Mouse (Mus musculus): ENCODE measurements at regions not wholly inside any gene's neighbourhood (a gene's known extent, or its start where the extent isn't known, plus 50 kb on each side); places are given as distances from the start of the nearest gene placed in this dataset.
A peak's percentile ranks its signal among the peaks of the same experiment; 100 is the strongest.

DNA sequence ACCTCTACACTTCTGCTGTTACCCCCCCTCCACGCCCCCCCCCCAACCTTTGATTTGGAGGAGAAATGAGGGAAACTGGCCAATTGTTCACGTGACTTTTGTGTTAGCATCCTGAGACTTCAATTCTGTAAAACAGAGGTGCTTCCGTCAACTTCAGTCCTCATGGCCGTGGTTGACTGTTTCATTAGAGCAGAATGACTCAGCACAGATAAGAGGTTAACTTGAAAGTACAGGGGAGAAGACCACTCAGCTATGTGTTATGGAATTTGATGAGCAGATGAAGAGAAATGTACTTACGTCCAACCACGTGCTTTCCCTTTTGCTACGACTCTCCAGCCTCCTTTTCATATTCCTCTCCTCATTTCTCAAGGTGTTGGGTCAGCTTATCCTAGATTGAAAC, 267.3 kb downstream of the Igsf11 start:
- no peak for DNase-seq (ENCODE audit: low spot score in 2 of 2)
- Histone ChIP-seq H3K27ac (no peak overlapping the region), H3K4me3 (no peak overlapping the region)
- TF ChIP-seq CTCF (conservative IDR thresholded peaks at IDR 0.05), result no peak

DNA sequence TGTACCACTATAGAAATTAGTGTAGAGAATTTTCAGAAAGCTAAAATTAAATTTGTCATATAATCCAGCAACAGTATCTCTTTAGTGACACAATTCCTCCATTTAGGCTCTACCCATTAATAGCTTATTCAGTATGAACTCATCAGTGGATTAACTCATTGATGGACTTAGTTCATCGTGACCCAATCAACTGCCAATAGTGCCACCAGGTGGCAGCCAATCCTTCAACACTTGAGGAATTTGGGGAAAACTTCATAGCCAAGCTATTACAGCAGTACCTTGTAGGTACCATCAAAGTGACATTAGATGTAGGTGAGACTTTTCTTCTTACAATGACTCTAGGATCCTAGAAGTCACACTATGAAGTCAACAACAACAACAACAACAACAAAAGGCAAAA, 270.2 kb downstream of the Igsf11 start:
- TF ChIP-seq CTCF (conservative IDR thresholded peaks at IDR 0.05), result peak; percentile 77
- Histone ChIP-seq H3K27ac (0 out of 2 replicates have a peak overlapping the region, but pooled peaks have one; percentile 5), H3K4me3 (no peak overlapping the region)
- DNase-seq (ENCODE audit: low spot score in 2 of 2), result peak in 1 of 2 experiments; percentile 35

GRCm38 (mm10) chr16:39191861-39192260, 299.4 kb downstream of the Igsf11 start:
- H3K27ac ChIP-seq, result peak overlapping the region; percentile 36; the same call in 1 of the 2 replicates
- no peak overlapping the region for H3K4me3 ChIP-seq
- no peak for DNase-seq (ENCODE audit: low spot score in 2 of 2)
- TF ChIP-seq CTCF (conservative IDR thresholded peaks at IDR 0.05), result no peak

- no peak overlapping the region for H3K27ac ChIP-seq
- peak in 1 of 2 experiments; percentile 29 for DNase-seq (ENCODE audit: low spot score in 2 of 2)
- TF ChIP-seq CTCF (conservative IDR thresholded peaks at IDR 0.05), result peak; percentile 35
- no peak overlapping the region for H3K4me3 ChIP-seq
Observed at GRCm38 (mm10) chr16:39195431-39195830, 303.0 kb downstream of the Igsf11 start.

GRCm38 (mm10) chr16:39196896-39197295, 304.4 kb downstream of the Igsf11 start:
- TF ChIP-seq CTCF (conservative IDR thresholded peaks at IDR 0.05), result no peak
- no peak for DNase-seq (ENCODE audit: low spot score in 2 of 2)
- H3K27ac ChIP-seq, result no peak overlapping the region
- no peak overlapping the region for H3K4me3 ChIP-seq

- Histone ChIP-seq H3K4me3 (no peak overlapping the region), H3K27ac (peak overlapping the region; percentile 39; the same call in 1 of the 2 replicates)
- peak; percentile 13 to 75 for DNase-seq (ENCODE audit: low spot score in 2 of 2)
- TF ChIP-seq CTCF (conservative IDR thresholded peaks at IDR 0.05), result no peak
Observed at GRCm38 (mm10) chr16:39223551-39223950, 331.1 kb downstream of the Igsf11 start.

- Histone ChIP-seq H3K27ac (peak overlapping the region; percentile 8; the same call in 1 of the 2 replicates), H3K4me3 (no peak overlapping the region)
- TF ChIP-seq CTCF (conservative IDR thresholded peaks at IDR 0.05), result no peak
- DNase-seq (ENCODE audit: low spot score in 2 of 2), result no peak
Observed at GRCm38 (mm10) chr16:39229501-39229900, 337.0 kb downstream of the Igsf11 start.

GRCm38 (mm10) chr16:39230439-39230838, 338.0 kb downstream of the Igsf11 start:
- TF ChIP-seq CTCF (conservative IDR thresholded peaks at IDR 0.05), result no peak
- Histone ChIP-seq H3K27ac (peak overlapping the region; percentile 8), H3K4me3 (no peak overlapping the region)
- no peak for DNase-seq (ENCODE audit: low spot score in 2 of 2)

GRCm38 (mm10) chr16:39234290-39234689, 341.8 kb downstream of the Igsf11 start:
- Histone ChIP-seq H3K4me3 (no peak overlapping the region), H3K27ac (no peak overlapping the region)
- TF ChIP-seq CTCF (conservative IDR thresholded peaks at IDR 0.05), result no peak
- DNase-seq (ENCODE audit: low spot score in 2 of 2), result no peak

- no peak overlapping the region for H3K4me3 ChIP-seq
- 0 out of 2 replicates have a peak, but pooled peaks have one; percentile 17 for TF ChIP-seq CTCF (conservative IDR thresholded peaks at IDR 0.05)
- no peak overlapping the region for H3K27ac ChIP-seq
- DNase-seq (ENCODE audit: low spot score in 2 of 2), result no peak
Observed at GRCm38 (mm10) chr16:39273490-39273889, 381.0 kb downstream of the Igsf11 start.

DNA sequence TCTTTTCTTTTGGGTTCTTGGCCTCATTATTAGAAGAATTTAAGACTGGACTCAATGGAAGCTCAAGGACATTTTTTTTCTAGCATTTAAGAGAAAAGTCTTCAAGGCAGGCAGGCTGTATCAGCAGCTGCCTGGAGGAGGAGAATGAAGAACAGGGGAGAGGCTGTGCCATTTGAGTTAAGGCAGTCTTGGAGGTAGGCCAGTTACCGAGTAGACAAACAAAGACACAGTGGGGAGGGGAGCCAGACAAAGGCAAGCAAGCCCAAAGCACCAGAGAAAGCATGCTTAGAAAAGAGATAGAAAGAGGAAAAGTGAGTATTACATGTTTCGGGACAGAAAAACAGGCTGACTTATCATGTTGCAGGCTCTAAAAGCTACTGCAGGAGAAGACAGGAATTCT, 392.0 kb downstream of the Igsf11 start:
- peak; percentile 43 to 69 for DNase-seq (ENCODE audit: low spot score in 2 of 2)
- H3K27ac ChIP-seq, result peak overlapping the region; percentile 83
- H3K4me3 ChIP-seq, result no peak overlapping the region
- TF ChIP-seq CTCF (conservative IDR thresholded peaks at IDR 0.05), result no peak

DNA sequence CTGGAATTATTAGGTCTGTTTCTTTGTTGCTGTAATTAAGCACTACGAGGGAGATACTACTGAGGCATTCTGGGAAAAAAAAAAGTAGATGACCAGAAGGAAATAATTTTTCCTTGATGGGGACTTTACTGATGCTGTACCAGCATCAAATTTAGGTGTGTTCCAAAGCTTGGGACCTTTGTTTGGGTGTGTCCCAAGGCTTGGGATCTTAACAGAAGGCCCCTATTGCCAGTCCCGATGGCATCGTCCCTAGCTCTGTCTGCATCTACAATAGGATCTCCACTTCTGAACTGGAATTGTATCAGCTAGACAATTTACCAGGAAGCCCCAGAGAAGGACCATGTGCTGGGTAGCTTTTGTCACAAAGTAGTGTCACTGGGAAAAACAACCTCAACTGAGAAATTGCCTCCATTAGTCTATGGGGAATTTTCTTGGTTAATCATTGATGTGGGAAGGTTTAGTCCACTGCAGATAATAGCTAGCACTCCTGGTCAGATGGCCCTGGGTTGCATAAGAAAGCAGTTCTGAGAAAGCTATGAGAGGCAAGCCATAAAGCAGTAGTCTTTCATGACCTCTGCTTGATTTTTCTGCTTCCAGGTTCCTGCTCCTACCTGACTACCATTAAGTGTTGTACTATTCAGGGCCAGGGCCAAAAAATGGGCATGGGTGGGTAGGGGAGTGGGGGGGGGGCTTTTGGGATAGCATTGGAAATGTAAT, 392.7 kb downstream of the Igsf11 start:
- no peak for TF ChIP-seq CTCF (conservative IDR thresholded peaks at IDR 0.05)
- Histone ChIP-seq H3K27ac (peak overlapping the region; percentile 83), H3K4me3 (no peak overlapping the region)
- no peak for DNase-seq (ENCODE audit: low spot score in 2 of 2)

GRCm38 (mm10) chr16:39286797-39287565, 394.5 kb downstream of the Igsf11 start:
- peak overlapping the region; percentile 89 for H3K27ac ChIP-seq
- DNase-seq (ENCODE audit: low spot score in 2 of 2), result peak in 1 of 2 experiments; percentile 60
- TF ChIP-seq CTCF (conservative IDR thresholded peaks at IDR 0.05), result peak; percentile 31; the same call in 1 of the 2 replicates

More at GRCm38 (mm10) chr16:39286797-39287565, 394.5 kb downstream of the Igsf11 start:
- H3K4me3 ChIP-seq, result no peak overlapping the region
